Mouse (Mus musculus) 416B (cell line): Measurements from ENCODE around the gene Stac3.

Experiments used
- DNase-seq: peaks from one replicate; pipeline ENCODE4 v3.0.0; 2011; ENCODE audit warnings: low read depth

Gene Stac3

GRCm38 (mm10) chr10:127509051-127509836 lies 7.8 kb downstream of the Stac3 start:
- DNase-seq = peak; percentile 81

GRCm38 (mm10) chr10:127509837-127510701 lies 8.6 kb downstream of the Stac3 start:
- no peak for DNase-seq

GRCm38 (mm10) chr10:127510895-127511617 lies 9.6 kb downstream of the Stac3 start:
- no peak for DNase-seq

- DNase-seq = peak; percentile 57
Observed at GRCm38 (mm10) chr10:127511634-127512306, 10.3 kb downstream of the Stac3 start.

GRCm38 (mm10) chr10:127512307-127512666 lies 10.8 kb downstream of the Stac3 start:
- DNase-seq = no peak

GRCm38 (mm10) chr10:127512813-127513212 lies 11.3 kb downstream of the Stac3 start:
- DNase-seq = peak; percentile 92

GRCm38 (mm10) chr10:127513501-127514091 lies 12.1 kb downstream of the Stac3 start:
- DNase-seq = peak; percentile 36

GRCm38 (mm10) chr10:127514111-127514698 lies 12.7 kb downstream of the Stac3 start:
- no peak for DNase-seq

- no peak for DNase-seq
Observed at GRCm38 (mm10) chr10:127514764-127515163, 13.3 kb downstream of the Stac3 start, which contains the start of gene Ndufa4l2. Ndufa4l2 (plus strand) TSS chr10:127514967.

- DNase-seq = no peak
Observed at GRCm38 (mm10) chr10:127515271-127515982, 13.9 kb downstream of the Stac3 start.

- no peak for DNase-seq
Observed at GRCm38 (mm10) chr10:127515983-127516459, 14.5 kb downstream of the Stac3 start.

GRCm38 (mm10) chr10:127516576-127517260 lies 15.2 kb downstream of the Stac3 start:
- no peak for DNase-seq

- DNase-seq = no peak
Observed at GRCm38 (mm10) chr10:127517941-127518340, 16.5 kb downstream of the Stac3 start.

GRCm38 (mm10) chr10:127519041-127519701 lies 17.7 kb downstream of the Stac3 start:
- no peak for DNase-seq

GRCm38 (mm10) chr10:127519903-127520713 lies 18.6 kb downstream of the Stac3 start:
- DNase-seq = no peak

GRCm38 (mm10) chr10:127520714-127521357 lies 19.4 kb downstream of the Stac3 start:
- DNase-seq = no peak

GRCm38 (mm10) chr10:127521611-127522080 lies 20.2 kb downstream of the Stac3 start:
- peak; percentile 78 for DNase-seq
